Mouse (Mus musculus): Measurements from ENCODE around the gene Gpc6.

GRCm38 (mm10) chr14:117826294-117827046 is 901.4 kb downstream of the Gpc6 start:
- no peak for TF ChIP-seq POLR2A (IDR thresholded peaks at IDR 0.05; ENCODE audit: borderline replicate concordance, low read depth, low read length)
- TF ChIP-seq CTCF (IDR thresholded peaks at IDR 0.05; ENCODE audit: low read depth, low read length), result no peak

All from bone marrow macrophage, adult 2 months (primary cell).